Mouse (Mus musculus) liver, embryonic 14.5 days (tissue): ENCODE data around the gene Nisch.

Experiments
- CTCF ChIP-seq: IDR thresholded peaks from 2 replicates; pipeline ENCODE4 v1.5.1; 2016; ENCODE audit warnings: antibody characterized with exemption, low read depth, control low read depth
- EP300 ChIP-seq: IDR thresholded peaks from 2 replicates; pipeline ENCODE4 v1.6.1; 2016; ENCODE audit warnings: antibody characterized with exemption, low read depth

- TF ChIP-seq CTCF (no peak), EP300 (no peak)
Observed at GRCm38 (mm10) chr14:31214684-31215083, 2.1 kb downstream of the Nisch start.
